Mouse (Mus musculus): ENCODE measurements around the gene H1fx. TPM values are rescaled to one million over a fixed set of nuclear protein-coding genes. Genes with fewer than 3 reads are reported as not detected.
"Not testable (repeated sequence)": the region's sequence is repeated elsewhere in the genome, so short reads cannot be mapped to it uniquely, and the experiment has no call there.

H1fx gene
- total RNA-seq, 1 experiment from 2014 or later: 19.1 TPM

DNA sequence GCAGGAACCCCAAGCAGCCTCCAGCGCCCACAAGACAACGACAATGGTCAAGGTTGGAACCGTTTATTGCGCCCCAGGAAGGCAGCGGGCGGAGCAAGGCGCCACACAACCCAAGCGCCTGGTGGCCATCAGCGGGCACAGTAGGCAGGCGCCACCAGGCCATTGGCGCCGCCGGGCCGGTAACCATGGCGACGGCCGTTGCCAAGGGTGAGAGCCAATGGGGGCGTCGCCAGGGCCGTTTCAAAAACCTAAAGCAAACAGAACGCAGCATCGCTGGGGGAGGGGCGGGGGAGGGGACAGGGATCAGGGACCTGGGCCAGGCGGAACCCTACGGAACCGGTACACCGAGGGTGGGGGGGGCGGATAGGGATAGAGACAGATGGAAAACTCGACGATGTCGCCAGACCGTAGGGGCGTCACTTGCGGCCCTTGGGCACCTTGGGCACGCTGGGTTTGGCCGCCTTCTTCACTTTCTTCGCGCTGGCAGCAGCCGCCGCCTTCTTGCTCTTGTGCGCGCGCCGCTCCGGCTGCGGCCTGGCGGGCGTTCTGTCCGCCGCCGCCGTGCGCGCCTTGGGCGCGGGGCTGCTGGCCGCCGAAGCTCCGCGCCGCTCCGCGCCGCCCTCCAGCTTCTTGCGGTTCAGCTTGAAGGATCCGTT, 935 bp downstream of the H1fx start:
- peak; percentile 90 for DNase-seq

DNA sequence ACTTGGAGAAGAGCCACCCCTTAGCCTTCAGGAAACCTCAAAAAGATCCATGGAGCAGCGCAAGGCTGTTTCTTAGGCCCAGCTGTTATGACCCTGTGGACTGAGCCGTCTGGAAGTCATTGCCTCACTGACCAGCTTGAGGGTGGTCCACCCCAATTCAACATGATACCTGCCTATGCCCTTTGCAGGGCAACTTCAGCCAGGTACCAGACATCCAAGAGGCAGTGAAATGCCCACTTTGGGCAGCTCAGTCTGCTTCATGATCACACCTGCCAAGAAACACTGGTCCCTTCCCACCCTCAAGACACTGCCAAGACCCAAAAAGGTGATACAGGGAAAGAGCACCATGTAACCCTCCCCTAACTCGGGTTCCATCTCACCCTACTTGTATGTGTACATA, 1.7 kb downstream of the H1fx start:
- no peak for DNase-seq

DNA sequence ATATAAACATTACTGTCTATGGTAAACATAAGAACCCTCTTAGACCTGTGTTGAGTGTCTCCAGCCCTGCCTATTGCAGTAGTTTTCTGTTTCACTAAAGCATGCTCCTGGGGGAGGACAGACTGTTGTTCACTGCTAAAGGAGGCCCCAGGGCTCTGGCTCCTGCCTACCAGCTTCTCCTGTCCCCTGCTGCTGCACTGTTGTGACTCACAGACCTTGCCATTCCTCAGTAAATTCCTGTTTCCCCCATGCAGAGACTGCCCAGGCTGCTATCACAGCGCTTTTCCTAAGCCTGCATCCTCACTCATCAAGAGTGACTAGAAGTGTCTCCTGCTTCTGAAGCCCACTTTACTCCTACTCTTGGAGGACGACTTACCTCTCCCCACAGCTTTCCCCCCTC, 11.4 kb downstream of the H1fx start:
- DNase-seq: no peak

DNA sequence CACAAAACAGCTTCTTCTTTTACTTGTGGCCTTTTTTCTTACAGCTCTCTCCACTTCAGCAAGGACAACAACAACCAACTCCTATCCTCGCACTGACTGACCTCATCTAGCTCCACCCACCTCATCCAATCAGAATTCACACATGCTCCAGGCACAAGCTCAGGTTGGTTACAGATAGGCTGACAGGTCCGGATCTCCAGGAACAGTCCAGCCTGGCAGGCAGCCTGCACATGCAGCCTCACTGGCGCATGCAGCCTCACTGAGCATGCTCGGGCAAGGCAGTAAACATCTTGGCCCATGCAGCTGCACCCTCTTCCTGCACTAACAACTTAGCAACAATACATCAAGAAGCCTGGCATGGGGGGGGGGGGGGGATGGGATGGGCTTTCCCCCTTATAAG, 19.0 kb downstream of the H1fx start:
- DNase-seq: not testable (repeated sequence)

DNA sequence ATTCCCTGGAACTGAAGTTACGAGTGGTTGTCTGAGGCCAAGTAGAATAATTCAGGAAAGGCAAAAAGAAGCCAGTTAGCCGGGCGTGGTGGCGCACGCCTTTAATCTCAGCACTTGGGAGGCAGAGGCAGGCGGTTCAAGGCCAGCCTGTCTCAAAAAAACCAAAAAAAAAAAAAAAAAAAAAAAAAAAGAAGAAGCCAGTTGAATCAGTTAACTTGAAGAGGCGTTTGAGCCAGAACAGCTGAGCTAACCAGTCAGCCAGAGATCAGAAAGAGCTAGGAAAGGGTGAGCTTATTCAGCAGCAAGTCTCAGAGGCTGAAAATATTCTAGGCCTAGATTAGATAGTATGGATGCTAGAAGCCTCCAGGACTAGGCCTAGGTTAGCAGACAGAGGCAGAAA, 39.3 kb downstream of the H1fx start:
- DNase-seq: no peak

DNA sequence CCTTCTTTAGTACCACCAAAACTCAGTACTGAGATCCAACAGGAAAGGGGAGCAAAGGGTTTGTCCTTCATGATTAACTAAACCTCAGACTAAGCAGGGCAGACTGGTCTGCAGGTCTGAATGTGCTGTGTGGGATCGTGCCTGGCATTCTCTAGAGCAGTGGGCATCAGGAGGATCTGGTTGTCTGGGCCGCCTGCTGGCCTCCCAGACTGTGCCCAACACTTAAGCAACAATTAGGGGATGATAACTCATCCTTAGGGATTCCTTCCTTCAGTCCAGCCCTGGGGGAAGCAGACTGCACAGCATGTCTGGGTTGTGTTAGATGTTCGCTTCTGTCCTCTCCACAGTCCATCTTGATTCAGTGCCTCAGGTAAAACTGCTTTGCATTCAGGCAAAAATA, 42.5 kb downstream of the H1fx start:
- no peak for DNase-seq

DNA sequence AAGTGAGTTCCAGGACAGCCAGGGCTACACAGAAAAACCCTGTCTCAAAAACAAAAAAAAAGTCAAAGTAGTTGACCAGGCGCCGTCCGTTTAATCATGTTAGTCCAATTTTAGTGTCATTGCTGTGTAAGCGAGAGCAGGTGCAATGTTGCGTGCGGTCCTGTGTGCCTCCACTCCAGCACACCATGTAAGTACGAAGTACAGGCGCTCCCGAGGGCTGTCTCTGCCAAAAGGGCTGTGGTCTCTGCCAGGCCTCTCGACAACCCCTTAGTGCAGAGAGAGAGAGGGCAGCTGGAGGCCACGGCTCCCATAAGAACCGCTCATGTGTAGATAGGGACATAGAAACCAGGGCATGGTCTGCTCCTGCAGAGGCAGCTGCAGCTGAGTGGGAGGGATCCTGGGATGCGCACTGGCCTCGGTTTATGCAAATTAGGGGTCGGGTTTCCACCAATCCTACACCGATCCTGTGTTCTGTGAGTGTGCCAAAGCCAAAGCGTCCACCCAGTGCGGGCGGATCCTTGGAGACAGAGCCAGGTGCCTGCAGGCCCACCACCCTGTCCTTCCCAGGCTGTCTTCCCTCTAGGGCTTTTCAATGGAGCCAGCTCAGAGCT, 44.2 kb downstream of the H1fx start:
- DNase-seq: peak; percentile 20

DNA sequence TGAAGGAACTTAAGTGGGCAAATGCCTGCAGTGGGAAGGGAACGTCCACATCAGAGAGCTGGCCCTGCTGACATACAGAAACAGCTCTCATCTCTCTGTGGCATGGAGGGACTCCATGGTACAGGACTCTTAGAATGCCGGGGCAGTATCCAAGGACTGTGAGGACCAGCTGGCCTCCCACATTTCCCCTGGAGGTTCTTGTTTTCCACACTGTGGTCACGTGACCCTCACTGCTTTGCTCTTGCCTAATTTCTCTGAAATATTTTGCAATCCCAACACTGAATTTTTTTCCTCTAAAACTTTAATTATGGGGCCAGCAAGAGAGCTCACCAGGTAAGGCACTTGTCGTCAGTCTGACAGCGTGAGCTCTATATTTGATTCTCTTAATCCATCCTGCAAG, 46.4 kb downstream of the H1fx start:
- DNase-seq: no peak

Small RNAs within 50 kb of the gene (microRNA-seq; reads per million reads assigned to microRNA genes)
- gene Gm47286: 0 to 0.34 reads per million in 2 experiments

Other genes with a start within 250 kb of the H1fx start
- not detected in 2 replicates for gene Gp9, start 203.6 kb downstream of the H1fx start, total RNA-seq (2021)
- 21.8 and 34.9 TPM in 2 replicates for gene Rab43, start 169.5 kb downstream of the H1fx start, total RNA-seq (2021)
- gene Gm45140, start 145.8 kb downstream of the H1fx start, total RNA-seq (2021): 5.1 and 6.2 TPM in 2 replicates
- 24.8 and 36.1 TPM in 2 replicates for gene Isy1, start 142.8 kb downstream of the H1fx start, total RNA-seq (2021)
- 346 and 405 TPM in 2 replicates for gene Cnbp, start 130.5 kb downstream of the H1fx start, total RNA-seq (2021)
- gene Copg1, start 93.8 kb downstream of the H1fx start, total RNA-seq (2021): 103 and 108 TPM in 2 replicates
- gene Hmces, start 67.7 kb downstream of the H1fx start, total RNA-seq (2021): 29.7 and 29.9 TPM in 2 replicates
- 313 and 326 TPM in 2 replicates for gene Rab7, start 63.6 kb upstream of the H1fx start, total RNA-seq (2021)
- gene Rpn1, start 102.8 kb upstream of the H1fx start, total RNA-seq (2021): 211 and 212 TPM in 2 replicates
- gene Gata2, start 212.3 kb upstream of the H1fx start, total RNA-seq (2021): 25.6 and 37.7 TPM in 2 replicates
- gene Dnajb8, start 240.6 kb upstream of the H1fx start, total RNA-seq (2021): not detected in 2 replicates